Mouse (Mus musculus): ENCODE results near the gene Bglap3.
A peak's percentile ranks its signal among the peaks of the same experiment; 100 is the strongest.
"Not testable (repeated sequence)": the region's sequence is repeated elsewhere in the genome, so short reads cannot be mapped to it uniquely, and the experiment has no call there.

Bglap3 gene

DNA sequence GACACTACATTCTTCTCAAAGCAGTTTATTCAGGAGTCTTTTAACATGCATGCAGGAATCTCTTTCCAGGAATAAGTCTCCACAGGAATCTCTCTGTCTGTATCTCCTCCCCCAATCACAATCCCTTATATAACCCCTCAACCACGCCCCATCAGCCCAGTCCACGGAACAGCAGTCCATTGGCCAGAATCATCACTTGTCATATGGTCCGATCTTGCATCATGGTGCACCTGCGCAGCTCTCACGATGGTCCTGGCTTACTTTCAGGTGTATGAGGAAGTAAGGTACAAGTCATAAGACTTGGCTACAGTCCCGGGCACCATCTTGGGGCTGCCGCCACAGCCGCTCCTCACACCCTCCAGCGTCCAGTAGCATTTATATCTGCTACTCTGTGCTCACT is at the start of gene Bglap3:
Gene Bglap3 (minus strand): TSS at position 101 of the 400 bp plus-strand sequence.
- not testable (repeated sequence) for DNase-seq (ENCODE audit: extremely low spot score, low spot score)

DNA sequence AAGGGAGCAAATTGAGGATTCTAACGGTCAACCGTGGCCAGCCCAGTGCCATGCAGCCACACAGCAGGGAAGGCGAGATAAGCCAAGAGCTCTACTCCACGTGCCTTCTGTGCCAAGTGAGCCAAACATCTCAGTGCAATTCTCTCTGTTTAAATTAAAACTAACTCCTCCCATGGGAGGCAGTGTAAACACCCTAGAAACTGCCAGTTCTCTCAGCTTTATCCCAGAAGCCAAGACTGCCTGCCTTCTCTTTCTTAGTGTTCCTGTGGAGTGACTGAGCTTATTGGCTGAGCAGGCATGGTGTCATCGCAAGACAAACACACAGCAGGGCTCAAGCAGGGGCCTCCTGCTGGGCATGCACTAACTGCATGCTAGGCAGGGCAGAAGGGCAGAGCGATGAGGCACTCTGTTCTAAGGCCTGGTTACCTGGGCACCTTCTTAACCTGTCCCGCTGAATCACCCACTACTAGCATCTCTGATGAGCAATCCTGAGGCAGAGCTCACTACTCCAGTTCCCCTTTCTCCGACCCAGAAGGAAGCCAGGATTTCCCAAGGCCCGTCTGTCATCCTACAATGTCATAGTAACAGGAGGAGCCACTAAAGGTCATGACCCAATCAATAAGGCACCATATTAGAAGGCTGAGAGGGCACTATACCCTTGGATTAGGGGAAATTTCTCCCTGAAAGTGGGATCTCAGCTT is 49.6 kb upstream of the Bglap3 start:
- no peak for DNase-seq (ENCODE audit: extremely low spot score, low spot score)

DNA sequence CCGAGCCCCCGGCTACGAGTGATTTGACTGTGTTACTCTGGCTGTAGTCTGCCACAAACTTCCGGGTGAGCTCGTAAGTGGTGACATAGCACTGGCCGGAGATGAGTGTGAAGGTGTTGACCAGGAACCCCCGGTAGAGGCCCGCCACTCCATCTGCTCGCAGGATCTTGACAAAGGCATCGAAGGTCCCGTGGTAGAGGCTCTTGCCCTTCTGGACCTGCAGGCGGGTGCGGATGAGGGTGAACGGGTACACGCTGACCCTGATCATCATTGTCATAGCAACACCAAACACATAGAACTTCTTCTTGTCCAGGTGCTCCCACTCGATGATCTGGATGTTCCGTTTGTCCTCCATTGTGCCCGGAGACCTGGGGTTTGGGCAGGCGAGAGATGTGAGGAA is 48.2 kb upstream of the Bglap3 start:
- DNase-seq (ENCODE audit: extremely low spot score, low spot score), result no peak

DNA sequence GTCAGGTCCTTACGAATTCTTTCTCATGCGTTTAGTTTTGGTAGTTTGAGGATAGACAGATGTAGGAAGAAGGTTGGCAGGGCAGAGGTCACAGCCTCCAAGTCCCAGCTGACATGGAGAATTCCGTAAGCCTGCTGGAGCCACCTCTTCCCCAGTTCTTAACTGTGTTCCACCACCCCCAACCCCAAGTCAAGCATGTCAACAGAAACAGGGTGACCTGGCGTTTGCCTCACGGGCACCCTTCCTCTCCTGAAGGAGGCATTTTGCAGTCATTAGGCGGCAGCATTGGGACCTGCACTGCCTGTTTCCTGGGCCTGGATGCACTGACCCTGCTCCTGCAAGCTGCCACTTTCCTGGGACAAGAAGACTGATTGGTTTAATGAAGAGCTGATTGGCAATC is 45.5 kb upstream of the Bglap3 start:
- no peak for DNase-seq (ENCODE audit: extremely low spot score, low spot score)

DNA sequence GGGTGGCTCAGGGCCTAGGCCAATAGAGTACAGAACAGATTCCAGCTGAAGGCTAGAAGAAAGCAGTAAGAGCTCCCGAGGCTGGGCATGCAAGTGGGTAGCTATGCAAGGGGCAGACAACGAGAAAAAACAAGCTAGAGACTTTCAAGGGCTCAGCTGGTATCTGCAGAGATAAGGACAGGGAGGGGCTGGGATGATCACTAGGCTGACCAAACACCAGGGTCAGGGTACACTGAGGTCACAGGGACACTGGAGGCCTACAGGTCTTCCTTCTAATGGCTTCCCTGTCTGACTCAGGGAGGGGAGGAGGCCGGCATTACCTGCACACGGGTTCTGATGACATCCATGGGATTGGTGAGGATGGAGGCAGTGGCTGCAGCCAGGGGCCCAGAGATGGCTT is 43.1 kb upstream of the Bglap3 start:
- DNase-seq (ENCODE audit: extremely low spot score, low spot score), result no peak

DNA sequence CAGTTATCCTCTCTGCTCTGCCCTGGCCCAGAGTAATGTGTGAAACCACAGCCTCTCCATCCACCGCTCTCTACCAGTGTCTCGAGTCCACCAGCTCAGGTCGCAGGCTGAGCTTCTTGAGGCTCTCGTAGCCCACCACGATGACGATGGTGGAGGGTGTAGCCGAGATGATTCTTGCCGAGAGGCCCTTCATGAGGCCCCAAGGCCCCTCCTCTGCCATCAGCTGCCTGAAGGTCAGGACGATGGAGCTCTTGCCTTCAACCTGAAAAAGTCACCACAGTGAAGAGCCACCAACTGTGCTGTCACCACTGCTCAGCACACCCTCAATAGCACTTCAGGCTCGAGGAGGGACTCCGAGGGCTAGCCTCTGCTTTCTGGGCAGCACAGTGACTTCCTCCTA is 40.1 kb upstream of the Bglap3 start:
- no peak for DNase-seq (ENCODE audit: extremely low spot score, low spot score)

DNA sequence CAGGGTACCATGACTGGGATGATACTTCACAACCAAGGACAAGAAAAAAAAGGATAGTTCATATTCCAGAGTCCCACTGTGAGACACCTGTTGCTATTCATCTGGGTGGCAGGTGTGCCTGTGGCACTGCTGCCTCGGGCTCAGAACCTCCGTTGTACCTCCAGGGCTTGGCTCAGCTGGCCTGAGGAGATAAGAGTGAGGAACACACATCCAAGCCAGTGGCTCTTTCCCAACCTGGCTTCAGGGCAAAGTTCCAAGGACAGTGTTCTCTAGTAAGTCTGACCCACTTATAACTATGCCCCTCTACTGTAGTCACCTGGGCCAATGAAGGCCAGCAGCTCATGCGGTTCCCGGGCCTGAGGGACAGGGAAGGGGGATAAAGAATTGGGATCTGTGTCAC is 39.1 kb upstream of the Bglap3 start:
- DNase-seq (ENCODE audit: extremely low spot score, low spot score), result no peak

DNA sequence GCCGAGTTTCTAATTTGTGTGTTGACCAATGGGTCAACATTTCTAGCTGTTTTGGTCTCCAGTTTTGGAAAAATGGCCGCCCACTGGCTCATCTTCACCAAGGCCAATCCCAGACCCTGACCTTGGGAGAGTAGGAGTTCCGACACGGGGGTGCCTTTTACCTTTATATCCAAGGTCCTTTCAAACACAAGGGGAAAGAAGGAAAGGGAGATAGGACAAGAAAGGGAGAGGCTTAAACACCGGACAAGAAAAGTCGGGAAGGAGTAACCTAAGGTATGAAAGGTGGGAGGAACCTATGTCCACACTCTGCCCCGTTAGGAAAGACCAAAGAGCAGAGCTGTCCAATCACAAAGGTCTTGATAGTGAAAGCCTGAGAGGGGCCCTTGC is 38.1 kb upstream of the Bglap3 start:
- DNase-seq (ENCODE audit: extremely low spot score, low spot score), result no peak

DNA sequence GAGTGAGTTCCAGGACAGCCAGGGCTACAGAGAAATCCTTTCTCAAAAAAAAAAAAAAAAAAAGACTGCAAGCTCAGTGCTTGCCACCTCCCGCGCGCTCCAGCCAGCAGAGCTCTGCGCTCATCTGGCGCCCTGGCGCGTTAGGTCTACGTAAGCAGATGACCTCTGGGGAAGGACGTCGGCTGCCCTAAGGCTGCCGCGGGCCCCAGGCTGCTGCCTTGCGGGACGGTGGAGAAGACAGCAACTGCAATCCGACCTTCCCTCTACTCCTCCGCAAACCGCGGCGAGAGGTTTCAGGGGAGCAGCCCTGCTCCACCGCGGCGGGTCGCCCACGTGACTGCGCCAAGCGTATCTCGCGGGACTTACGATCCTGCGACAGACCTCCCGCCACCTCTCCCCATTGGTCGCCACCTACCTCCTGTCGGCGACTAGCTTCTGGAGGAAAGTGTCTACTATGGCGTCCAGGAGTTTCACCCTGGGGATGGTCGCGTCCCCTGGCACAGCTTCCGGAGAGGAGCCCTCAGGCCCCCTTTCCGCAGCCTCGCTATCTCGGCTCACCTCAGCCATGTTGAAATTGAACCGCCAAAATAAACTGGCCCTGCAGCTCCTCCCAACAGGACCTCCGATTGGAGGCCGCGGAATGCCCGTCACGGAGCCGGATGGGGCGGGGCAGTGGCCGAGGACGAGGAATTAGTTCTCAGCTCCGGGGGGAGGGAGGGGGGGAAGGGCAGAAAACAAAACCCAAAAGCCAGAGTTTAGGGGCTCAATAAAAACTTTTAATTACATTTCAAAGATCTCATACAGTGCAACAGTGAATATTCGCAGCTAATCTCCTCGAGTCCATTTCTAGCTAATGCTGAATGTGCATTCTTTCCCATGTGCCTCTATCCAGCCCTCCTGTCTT is 37.5 kb upstream of the Bglap3 start, which contains the start of gene Pmf1:
Gene Pmf1 (minus strand): TSS at position 591 of the 904 bp plus-strand sequence.
- DNase-seq (ENCODE audit: extremely low spot score, low spot score), result peak; percentile 95

DNA sequence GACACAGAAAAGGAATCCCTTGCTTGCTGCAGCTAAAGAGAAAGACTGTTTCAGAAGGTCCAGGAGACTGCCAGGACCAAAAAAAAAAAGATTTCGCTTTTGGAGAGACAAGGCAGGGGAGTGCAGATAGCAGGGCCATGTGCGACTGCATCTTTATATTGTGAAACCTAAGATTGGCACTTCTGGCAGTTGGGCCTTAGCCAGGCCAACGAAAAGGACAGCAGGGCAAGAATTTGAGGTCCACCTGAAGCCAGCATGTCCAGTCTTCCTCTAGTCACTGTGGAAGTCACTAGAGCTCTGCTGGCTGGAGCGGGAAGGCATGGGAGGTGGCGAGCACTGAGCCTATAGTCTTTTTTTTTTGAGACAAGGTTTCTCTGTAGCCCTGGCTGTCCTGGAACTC is 36.4 kb upstream of the Bglap3 start:
- DNase-seq (ENCODE audit: extremely low spot score, low spot score), result no peak

DNA sequence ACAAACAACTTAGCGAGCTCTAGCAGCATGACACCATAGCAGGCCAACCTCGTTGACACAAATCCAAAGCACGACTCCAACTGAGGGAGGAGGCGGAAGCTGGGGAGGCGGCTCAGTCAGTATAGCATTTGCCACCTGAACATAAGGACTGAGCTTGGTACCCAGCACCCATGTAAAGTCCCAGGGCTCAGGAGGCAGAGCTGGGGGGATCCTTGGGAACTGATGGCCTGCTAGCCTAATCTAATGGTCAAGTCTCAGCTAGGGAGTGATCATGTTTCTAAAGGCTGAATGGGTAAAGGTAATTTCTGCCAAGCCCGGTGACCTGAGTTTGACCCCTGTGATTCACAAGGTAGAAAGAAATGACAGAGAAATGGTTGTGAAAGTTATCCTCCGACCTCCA is 35.0 kb upstream of the Bglap3 start:
- DNase-seq (ENCODE audit: extremely low spot score, low spot score), result no peak

DNA sequence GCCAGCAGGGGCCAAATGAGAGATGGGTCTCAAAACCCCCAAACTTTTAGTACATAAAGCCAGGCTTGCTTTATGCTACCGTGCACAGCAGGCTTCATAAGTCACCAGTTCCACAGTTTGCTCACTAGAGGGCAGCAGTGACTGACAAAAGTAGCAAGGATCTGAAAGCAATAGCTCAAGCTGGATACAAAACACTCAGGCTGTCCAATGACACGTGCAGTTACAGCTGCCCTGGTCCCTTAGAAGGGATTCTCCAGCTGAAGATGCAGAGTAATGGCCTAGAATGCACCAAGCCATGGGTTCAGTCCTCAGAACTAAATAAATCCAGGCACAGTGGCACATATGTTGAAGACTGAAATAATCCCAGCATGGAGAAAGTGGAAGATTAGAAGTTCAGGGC is 34.5 kb upstream of the Bglap3 start:
- DNase-seq (ENCODE audit: extremely low spot score, low spot score), result peak; percentile 65

DNA sequence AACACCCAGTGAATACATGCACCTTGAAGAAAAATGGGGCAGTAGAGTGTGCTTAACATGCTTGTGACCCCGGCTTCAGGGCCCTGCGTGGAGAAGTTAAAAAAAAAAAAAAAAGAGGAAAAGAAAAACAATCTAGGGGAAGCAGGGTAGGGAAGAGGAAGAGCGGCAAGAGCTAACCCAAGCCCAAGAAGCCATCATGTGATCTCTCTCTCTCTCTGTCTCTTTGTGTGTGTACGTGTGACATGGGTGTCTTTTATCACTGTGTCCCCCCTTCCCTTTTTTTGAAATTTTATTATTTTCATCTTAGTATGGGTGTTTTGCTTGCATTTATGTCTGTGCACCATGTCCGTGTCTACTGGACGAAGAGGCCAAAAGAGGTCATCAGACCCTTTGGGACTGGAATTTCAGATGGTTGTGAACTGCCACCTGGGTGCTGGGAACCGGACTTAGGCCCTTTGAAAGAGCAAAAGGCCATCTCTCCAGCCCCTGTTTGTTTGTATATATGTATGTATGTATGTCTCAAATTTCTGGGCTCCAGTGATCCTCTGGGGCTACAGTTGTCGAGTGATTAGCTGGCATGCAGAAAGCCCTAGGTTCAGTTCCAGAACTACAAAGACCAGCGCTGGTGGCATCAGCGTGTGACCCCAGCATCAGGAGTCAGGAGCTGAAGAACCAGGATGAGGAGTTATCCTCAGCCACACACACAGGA is 31.1 kb upstream of the Bglap3 start:
- no peak for DNase-seq (ENCODE audit: extremely low spot score, low spot score)

DNA sequence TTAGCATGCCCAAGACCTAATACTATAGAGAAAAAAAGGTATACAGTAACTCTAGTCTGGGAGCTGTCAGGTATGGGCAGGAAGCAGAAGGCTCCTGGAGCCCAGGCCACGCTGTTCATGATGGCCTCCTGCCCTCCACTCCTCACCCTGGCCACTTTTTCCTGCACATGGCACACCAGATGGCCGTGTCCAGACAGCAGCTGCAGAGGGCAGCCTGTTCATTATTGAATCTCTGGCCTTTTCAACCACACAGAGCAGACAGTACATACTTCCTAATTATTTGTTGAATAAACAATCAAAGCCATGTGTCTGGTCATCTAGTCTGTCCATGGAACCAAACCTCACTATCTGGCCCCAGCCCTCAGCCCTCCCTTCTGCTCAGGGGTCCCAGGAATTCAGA is 26.1 kb upstream of the Bglap3 start:
- DNase-seq (ENCODE audit: extremely low spot score, low spot score), result no peak

DNA sequence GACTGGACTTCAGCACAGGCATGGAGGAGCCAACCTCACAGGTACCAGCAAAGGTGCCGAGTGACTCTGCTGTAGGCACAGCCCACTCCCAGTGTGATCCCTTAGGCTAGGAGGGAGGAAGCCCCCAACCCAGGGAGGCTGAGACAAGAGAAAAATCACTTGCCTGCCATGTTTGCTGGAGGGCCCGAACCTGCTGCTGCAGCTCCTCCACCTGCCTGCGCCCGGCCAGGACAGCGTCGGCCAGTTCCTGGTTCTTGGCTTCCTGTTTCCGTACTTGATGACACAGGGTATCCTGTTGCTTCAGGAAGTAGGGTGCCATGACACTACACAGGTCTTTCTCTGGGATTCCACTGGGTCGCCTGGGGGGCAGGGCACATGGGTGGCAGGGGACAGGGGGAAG is 23.2 kb upstream of the Bglap3 start:
- DNase-seq (ENCODE audit: extremely low spot score, low spot score), result no peak

DNA sequence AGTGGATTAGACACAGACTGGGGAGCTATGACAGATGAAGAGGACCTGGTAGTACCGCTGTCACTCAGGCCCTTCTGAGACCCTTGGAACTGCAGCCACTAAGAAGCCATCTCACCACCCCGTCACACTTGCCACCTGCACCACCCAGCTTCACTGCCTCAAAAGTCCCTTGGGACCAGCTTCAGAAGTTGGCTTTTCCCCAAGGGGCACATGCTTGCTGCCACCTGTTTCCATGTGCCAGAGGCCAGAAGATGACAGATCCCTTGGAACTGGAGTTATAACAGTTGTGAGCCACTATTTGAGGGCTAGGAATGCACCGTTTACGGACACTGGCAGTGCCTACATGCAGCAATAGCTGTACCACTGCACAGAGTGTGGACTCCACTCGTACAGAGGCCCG is 22.7 kb upstream of the Bglap3 start:
- DNase-seq (ENCODE audit: extremely low spot score, low spot score), result no peak

DNA sequence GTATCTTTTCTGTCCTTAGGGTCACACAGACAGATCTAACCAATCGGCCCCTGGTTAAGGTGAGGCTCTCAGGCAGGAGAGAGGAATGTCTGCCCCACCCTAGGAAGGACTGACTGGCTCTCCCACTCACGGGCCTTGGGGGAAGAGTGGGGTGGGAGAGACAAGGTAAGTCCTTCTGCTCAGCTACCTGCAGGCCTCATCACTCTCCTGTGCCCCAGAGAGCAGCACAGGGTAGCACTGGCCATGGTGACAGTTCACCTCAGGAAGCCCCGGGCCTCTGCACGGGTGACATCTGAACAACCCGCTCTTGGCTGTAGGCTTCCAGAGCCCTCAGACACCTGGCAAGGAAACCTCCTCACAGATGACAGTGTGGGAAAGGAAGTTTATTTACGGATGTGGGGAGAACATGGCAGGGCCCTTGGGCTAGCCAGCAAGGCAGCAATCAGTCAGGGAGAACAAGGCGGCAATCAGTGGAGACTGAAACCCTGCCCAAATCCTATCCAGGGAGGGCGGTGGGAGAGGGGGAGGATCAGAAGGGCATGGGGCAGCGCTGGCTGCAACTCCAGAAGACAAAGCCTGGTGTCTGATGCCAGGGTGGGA is 21.3 kb upstream of the Bglap3 start:
- DNase-seq (ENCODE audit: extremely low spot score, low spot score), result no peak

DNA sequence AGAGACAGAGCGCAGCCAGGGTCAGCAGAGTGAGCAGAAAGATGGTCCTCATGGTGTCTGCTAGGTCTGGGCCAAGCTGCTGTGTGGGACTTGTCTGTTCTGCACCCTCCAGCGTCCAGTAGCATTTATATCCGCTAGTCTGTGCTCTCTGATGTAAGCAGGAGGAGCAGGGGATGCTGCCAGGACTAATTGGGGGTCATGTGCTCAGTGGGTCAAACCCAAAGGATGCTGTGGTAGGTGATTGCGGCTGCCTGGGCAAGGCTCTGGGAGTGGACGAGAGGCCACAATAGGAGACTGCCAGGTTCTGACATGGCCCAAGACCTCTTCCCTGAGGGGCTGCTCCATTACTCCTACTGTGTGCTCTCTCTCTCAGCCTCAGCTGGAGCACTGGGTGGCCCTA is 11.8 kb upstream of the Bglap3 start, which contains the start of gene Bglap:
Gene Bglap (minus strand): TSS at position 101 of the 400 bp plus-strand sequence.
- DNase-seq (ENCODE audit: extremely low spot score, low spot score), result no peak

DNA sequence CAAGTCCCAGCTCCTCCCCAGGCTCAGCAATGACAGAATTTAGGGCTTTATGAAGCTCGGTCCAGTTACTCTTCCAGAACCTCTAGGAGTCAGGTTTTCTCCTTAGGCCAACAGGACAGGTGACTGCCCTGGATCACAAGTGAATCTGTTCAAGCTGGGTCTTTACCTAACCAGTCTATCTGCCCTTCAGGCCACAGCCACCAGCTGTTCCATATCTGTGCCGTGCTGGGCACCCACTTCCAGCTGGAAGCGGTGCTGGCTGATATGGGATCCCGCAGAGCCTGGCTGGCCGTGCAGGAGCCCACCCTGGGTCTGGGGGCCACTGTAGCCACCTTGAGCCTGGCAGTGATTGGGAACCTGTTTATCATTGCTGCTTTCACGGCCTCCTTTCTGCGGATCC is 9.8 kb upstream of the Bglap3 start:
- DNase-seq (ENCODE audit: extremely low spot score, low spot score), result not testable (repeated sequence)

DNA sequence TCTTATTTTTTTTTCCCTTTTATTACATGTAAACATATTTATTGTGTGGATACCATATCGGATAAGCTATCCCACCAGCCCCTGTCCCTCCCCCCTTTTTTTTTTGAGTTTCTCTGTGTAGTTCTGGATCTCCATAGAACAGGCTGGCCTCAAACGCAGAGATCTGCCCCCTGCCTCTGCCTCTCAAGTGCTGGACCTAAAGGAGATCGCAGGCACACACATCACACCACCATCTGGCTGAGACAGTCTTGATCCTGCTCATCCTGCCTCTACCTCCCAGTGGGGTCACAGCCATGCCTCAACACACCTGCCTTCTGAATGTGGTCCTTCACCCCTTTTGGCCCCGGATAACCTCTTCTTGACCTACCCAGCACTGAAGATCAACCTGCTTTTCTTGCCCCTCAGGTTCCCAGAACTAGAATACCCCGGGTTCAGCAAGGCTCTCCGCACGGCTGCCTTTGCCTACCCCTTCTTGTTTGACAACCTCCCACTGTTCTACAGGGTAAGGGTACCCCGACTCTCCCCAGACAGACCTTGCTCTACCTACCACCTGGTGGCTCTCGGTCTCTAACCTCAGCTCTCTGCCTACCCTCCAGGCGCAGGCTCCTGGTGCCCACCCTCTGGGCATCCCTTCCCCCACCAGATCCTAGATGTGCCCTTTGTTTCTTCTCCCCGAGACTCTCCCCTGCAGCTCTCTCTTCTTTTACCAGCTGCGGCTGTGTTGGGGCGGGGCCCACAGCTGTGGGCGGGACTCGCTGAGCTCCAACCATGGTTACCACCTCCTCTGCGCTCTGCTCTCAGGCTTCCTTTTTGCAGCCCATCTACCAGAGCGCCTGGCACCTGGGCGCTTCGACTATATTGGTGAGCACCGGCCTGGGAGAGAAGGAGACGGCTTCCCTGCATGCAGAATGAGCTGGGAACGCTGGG is 9.1 kb upstream of the Bglap3 start:
- peak; percentile 47 for DNase-seq (ENCODE audit: extremely low spot score, low spot score)
